Comparison of ENCODE assay signal across 30 mouse cellular contexts in the genomic region with DNA sequence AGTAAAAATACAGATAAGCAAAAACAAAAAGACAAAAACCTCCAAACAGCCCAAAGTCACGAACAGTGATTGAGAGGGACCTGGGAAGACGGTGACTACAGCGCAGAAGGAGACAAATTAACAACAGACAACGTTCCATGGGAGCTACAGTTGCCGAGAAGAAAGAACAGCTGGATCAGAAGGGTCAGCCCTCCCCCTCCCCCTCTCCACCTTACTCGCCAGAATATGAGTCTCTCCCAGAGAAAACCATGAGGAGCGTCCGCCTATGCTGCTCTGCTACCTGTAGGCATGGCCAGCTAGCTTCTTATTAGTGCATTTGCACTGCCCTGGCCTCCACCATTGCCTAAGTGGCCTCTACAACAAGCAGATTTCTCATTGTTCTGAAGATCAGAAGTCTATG. TPM values are rescaled to one million over a fixed set of nuclear protein-coding genes. Genes with fewer than 3 reads are reported as not detected.
DNase-seq lines count a peak whose midpoint lies in the region; ATAC-seq lines count a peak whose summit lies in the region.
"Had no signal": no experiment of that assay in that cellular context is flagged by ENCODE, and none has a peak within 500 bp of the region (broad histone marks: within the 10 kb centered on the region; RNA-seq: fewer than 3 reads in every experiment).

No protein-coding gene starts in this region.

- H3K4me2 ChIP-seq in hindbrain, embryonic 11.5 days (replicated peaks; ENCODE audit: low read depth, low read length), result no peak overlapping the region
- H3K4me2 ChIP-seq in hindbrain, embryonic 13.5 days, result no peak overlapping the region
- H3K4me2 ChIP-seq in embryonic facial prominence, embryonic 12.5 days (replicated peaks), result no peak overlapping the region
- no peak overlapping the region for H3K4me2 ChIP-seq in embryonic facial prominence, embryonic 15.5 days (replicated peaks)
- H3K4me2 ChIP-seq in limb, embryonic 13.5 days (replicated peaks), result peak overlapping the region; percentile 38
- H3K4me2 ChIP-seq: forebrain, embryonic 12.5 days; heart, embryonic 12.5 days; liver, embryonic 11.5 days; lung, embryonic 15.5 days; neural tube, embryonic 13.5 days had no signal

- H3K9me3 ChIP-seq in hindbrain, embryonic 11.5 days (ENCODE audit: control insufficient read depth, low read length), result no peaks in the 10 kb centered on the region
- no peaks in the 10 kb centered on the region for H3K9me3 ChIP-seq in hindbrain, embryonic 13.5 days
- H3K9me3 ChIP-seq in embryonic facial prominence, embryonic 12.5 days, result no peaks in the 10 kb centered on the region
- H3K9me3 ChIP-seq in embryonic facial prominence, embryonic 15.5 days (replicated peaks), result no peaks in the 10 kb centered on the region
- no peaks in the 10 kb centered on the region for H3K9me3 ChIP-seq in limb, embryonic 13.5 days
- H3K9me3 ChIP-seq: forebrain, embryonic 12.5 days; heart, embryonic 12.5 days; lung, embryonic 15.5 days; midbrain, embryonic 10.5 days; neural tube, embryonic 13.5 days had no signal

- no peak overlapping the region for H3K27ac ChIP-seq in hindbrain, embryonic 11.5 days (ENCODE audit: low read depth, low read length)
- H3K27ac ChIP-seq in hindbrain, embryonic 13.5 days, result no peak overlapping the region
- H3K27ac ChIP-seq in embryonic facial prominence, embryonic 12.5 days, result peak overlapping the region; percentile 13; the same call in 1 of the 2 replicates
- 0 out of 2 replicates have a peak overlapping the region, but pooled peaks have one; percentile 2 for H3K27ac ChIP-seq in embryonic facial prominence, embryonic 15.5 days (replicated peaks)
- no peak overlapping the region for H3K27ac ChIP-seq in limb, embryonic 13.5 days
- H3K27ac ChIP-seq: forebrain, embryonic 12.5 days; lung, embryonic 15.5 days; midbrain, embryonic 10.5 days; neural tube, embryonic 13.5 days; stomach, postnatal 0 days had no signal

- DNase-seq in hindbrain, embryonic 11.5 days (ENCODE audit: low spot score), result peak; percentile 21
- DNase-seq in urinary bladder, postnatal 10 days (ENCODE audit: low spot score), result no peak
- DNase-seq: adrenal gland, adult 8-10 months; B cell, adult 2 months; cerebellum, adult 9-10 months; cerebellum, postnatal 36 days; forebrain, postnatal 0 days; gastrocnemius, postnatal 14 days; heart, adult 18-20 months; heart, postnatal 4 days; kidney, postnatal 14 days; layer of hippocampus, adult 9-11 months; right cerebral cortex, postnatal 4 days; thymus, adult 18-20 months; thymus, postnatal 25 days had no signal

- no peak overlapping the region for H3K9ac ChIP-seq in hindbrain, embryonic 11.5 days (ENCODE audit: low read depth, low read length)
- no peak overlapping the region for H3K9ac ChIP-seq in hindbrain, embryonic 13.5 days
- no peak overlapping the region for H3K9ac ChIP-seq in embryonic facial prominence, embryonic 12.5 days
- no peak overlapping the region for H3K9ac ChIP-seq in embryonic facial prominence, embryonic 15.5 days
- no peak overlapping the region for H3K9ac ChIP-seq in limb, embryonic 13.5 days
- H3K9ac ChIP-seq: forebrain, embryonic 12.5 days; forebrain, postnatal 0 days; heart, embryonic 12.5 days; lung, embryonic 15.5 days; neural tube, embryonic 13.5 days had no signal

- no peaks in the 10 kb centered on the region for H3K36me3 ChIP-seq in hindbrain, embryonic 11.5 days (ENCODE audit: control insufficient read depth, insufficient read depth, low read length)
- no peaks in the 10 kb centered on the region for H3K36me3 ChIP-seq in hindbrain, embryonic 13.5 days
- H3K36me3 ChIP-seq in embryonic facial prominence, embryonic 12.5 days, result no peaks in the 10 kb centered on the region
- H3K36me3 ChIP-seq in embryonic facial prominence, embryonic 15.5 days, result no peaks in the 10 kb centered on the region
- H3K36me3 ChIP-seq in limb, embryonic 13.5 days, result peaks cover 9% of the 10 kb centered on the region
- H3K36me3 ChIP-seq: forebrain, embryonic 12.5 days; heart, embryonic 12.5 days; lung, embryonic 15.5 days; midbrain, embryonic 10.5 days; neural tube, embryonic 13.5 days had no signal

- no peaks in the 10 kb centered on the region for H3K27me3 ChIP-seq in hindbrain, embryonic 11.5 days (ENCODE audit: control insufficient read depth, insufficient read depth, low read length)
- H3K27me3 ChIP-seq in hindbrain, embryonic 13.5 days, result no peaks in the 10 kb centered on the region
- H3K27me3 ChIP-seq in embryonic facial prominence, embryonic 12.5 days, result no peaks in the 10 kb centered on the region
- no peaks in the 10 kb centered on the region for H3K27me3 ChIP-seq in embryonic facial prominence, embryonic 15.5 days
- H3K27me3 ChIP-seq in limb, embryonic 13.5 days, result no peaks in the 10 kb centered on the region
- H3K27me3 ChIP-seq: forebrain, embryonic 12.5 days; heart, embryonic 12.5 days; lung, embryonic 15.5 days; neural tube, embryonic 13.5 days had no signal

- no peak for ATAC-seq in hindbrain, embryonic 11.5 days (ENCODE audit: low FRiP score)
- no peak for ATAC-seq in hindbrain, embryonic 13.5 days (ENCODE audit: low FRiP score)
- ATAC-seq in embryonic facial prominence, embryonic 12.5 days (ENCODE audit: insufficient number of reproducible peaks, insufficient read depth, low FRiP score, low TSS enrichment), result no peak
- ATAC-seq in embryonic facial prominence, embryonic 15.5 days (ENCODE audit: insufficient number of reproducible peaks, low FRiP score, low TSS enrichment, low read depth), result no peak
- ATAC-seq in limb, embryonic 13.5 days (ENCODE audit: low FRiP score, low read depth), result no peak
- no peak for ATAC-seq in monocyte, adult 5-6 weeks (replicated peaks; ENCODE audit: insufficient number of reproducible peaks, low FRiP score, low TSS enrichment, poor library complexity, severe bottlenecking)
- ATAC-seq: activated CD4-positive, CD25-positive, alpha-beta regulatory T cell, adult 4 months; forebrain, postnatal 0 days; hindbrain, embryonic 16.5 days; intestine, postnatal 0 days had no signal

- no peak overlapping the region for H3K4me3 ChIP-seq in hindbrain, embryonic 11.5 days (ENCODE audit: low read depth, low read length)
- H3K4me3 ChIP-seq in hindbrain, embryonic 13.5 days, result no peak overlapping the region
- H3K4me3 ChIP-seq in embryonic facial prominence, embryonic 12.5 days, result no peak overlapping the region
- no peak overlapping the region for H3K4me3 ChIP-seq in embryonic facial prominence, embryonic 15.5 days (replicated peaks)
- H3K4me3 ChIP-seq in limb, embryonic 13.5 days, result no peak overlapping the region
- H3K4me3 ChIP-seq: forebrain, embryonic 12.5 days; heart, embryonic 12.5 days; lung, embryonic 15.5 days; midbrain, embryonic 10.5 days; neural tube, embryonic 13.5 days had no signal

- 69% methylated on average over 8 of the region's 8 CpGs for WGBS in hindbrain, embryonic 11.5 days
- 78% methylated on average over 8 of the region's 8 CpGs for WGBS in hindbrain, embryonic 13.5 days
- WGBS in embryonic facial prominence, embryonic 12.5 days, result 32% methylated on average over 8 of the region's 8 CpGs
- 50% methylated on average over 8 of the region's 8 CpGs for WGBS in embryonic facial prominence, embryonic 15.5 days
- WGBS in limb, embryonic 13.5 days, result 23% methylated on average over 8 of the region's 8 CpGs

- no peaks in the 10 kb centered on the region for H3K4me1 ChIP-seq in hindbrain, embryonic 11.5 days (replicated peaks; ENCODE audit: control insufficient read depth, insufficient read depth, low read length)
- H3K4me1 ChIP-seq in hindbrain, embryonic 13.5 days (replicated peaks), result no peaks in the 10 kb centered on the region
- peaks cover 46% of the 10 kb centered on the region for H3K4me1 ChIP-seq in embryonic facial prominence, embryonic 12.5 days
- H3K4me1 ChIP-seq in embryonic facial prominence, embryonic 15.5 days, result peaks cover 22% of the 10 kb centered on the region
- peaks cover 75% of the 10 kb centered on the region for H3K4me1 ChIP-seq in limb, embryonic 13.5 days
- H3K4me1 ChIP-seq: forebrain, embryonic 12.5 days; lung, embryonic 15.5 days; neural tube, embryonic 13.5 days had no signal

RNA-seq across cellular contexts. Expression of gene Lpar1, which starts 32.6 kb away (rescaled TPM):
- 51.9 and 59.1 TPM in 2 replicates for polyA plus RNA-seq in hindbrain, embryonic 11.5 days (2014; fragmentation: Nextera tagmentation; extraction: Ambion mirVana)
- 16.4 and 18.6 TPM in 2 replicates for polyA plus RNA-seq in hindbrain, embryonic 13.5 days (2015; fragmentation: Nextera tagmentation; extraction: Ambion mirVana)
- polyA plus RNA-seq in embryonic facial prominence, embryonic 12.5 days (2016; fragmentation: Nextera tagmentation; extraction: Ambion mirVana), result 194 and 195 TPM in 2 replicates
- polyA plus RNA-seq in embryonic facial prominence, embryonic 15.5 days (2015; fragmentation: Nextera tagmentation; extraction: Ambion mirVana), result 90.5 and 91.8 TPM in 2 replicates
- 231 and 236 TPM in 2 replicates for polyA plus RNA-seq in limb, embryonic 13.5 days (2015; fragmentation: Nextera tagmentation; extraction: Ambion mirVana)
- 0.19 TPM in 1 of 3 replicates, not detected in the others for total RNA-seq in monocyte, adult 5-6 weeks (2017)
- polyA plus RNA-seq: activated CD4-positive, CD25-positive, alpha-beta regulatory T cell, adult 4 months had no signal

Comparison
In these comparisons a context has a peak if more than half of its experiments do, and no peak if none do; other contexts are left out.
1. H3K27ac ChIP-seq: peak in embryonic facial prominence, embryonic 12.5 days (single experiment) and embryonic facial prominence, embryonic 15.5 days (single experiment); none in hindbrain, embryonic 11.5 days (single experiment), hindbrain, embryonic 13.5 days (single experiment) and limb, embryonic 13.5 days (single experiment).